Mouse (Mus musculus) intestine, postnatal 0 days (tissue): ENCODE measurements at regions not wholly inside any gene's neighbourhood (a gene's known extent, or its start where the extent isn't known, plus 50 kb on each side); places are given as distances from the start of the nearest gene placed in this dataset.
"Not testable (repeated sequence)": the region's sequence is repeated elsewhere in the genome, so short reads cannot be mapped to it uniquely, and the experiment has no call there.

Source experiments
- ATAC-seq: fragments of 200-750 bp; cut with Nextera tagmentation; 2 replicates; pipeline ENCODE4 v1.8.0; 2017; ENCODE audit warnings: mild to moderate bottlenecking, moderate TSS enrichment, moderate library complexity
- H3K27ac ChIP-seq: fragments of 300-500 bp; sonication (generic); 2 replicates; pipeline ENCODE4 v1.5.1; 2014; ENCODE audit warnings: mild to moderate bottlenecking, low read depth, low read length, moderate library complexity
- H3K27me3 ChIP-seq: fragments of 300-500 bp; sonication (generic); replicated peaks from 2 replicates; pipeline ENCODE4 v1.6.1; 2014; ENCODE audit warnings: low read length, mixed read lengths; ENCODE audit not compliant: control insufficient read depth, insufficient read depth
- H3K36me3 ChIP-seq: fragments of 300-500 bp; sonication (generic); 2 replicates; pipeline ENCODE4 v1.6.1; 2014; ENCODE audit warnings: mild to moderate bottlenecking, moderate library complexity; ENCODE audit not compliant: control insufficient read depth, insufficient read depth
- H3K4me1 ChIP-seq: fragments of 300-500 bp; sonication (generic); replicated peaks from 2 replicates; pipeline ENCODE4 v1.6.1; 2014; ENCODE audit warnings: antibody characterized with exemption, low read length, mixed read lengths; ENCODE audit not compliant: control insufficient read depth, insufficient read depth
- H3K4me2 ChIP-seq: fragments of 300-500 bp; sonication (generic); replicated peaks from 2 replicates; pipeline ENCODE4 v1.6.1; 2014; ENCODE audit warnings: low read depth, mild to moderate bottlenecking, moderate library complexity
- H3K4me3 ChIP-seq: fragments of 300-500 bp; sonication (generic); 2 replicates; pipeline ENCODE4 v1.5.1; 2014; ENCODE audit warnings: low read depth, low read length
- H3K9ac ChIP-seq: fragments of 300-500 bp; sonication (generic); 2 replicates; pipeline ENCODE4 v1.6.1; 2014; ENCODE audit warnings: mild to moderate bottlenecking, low read depth, low read length
- H3K9me3 ChIP-seq: fragments of 300-500 bp; sonication (generic); 2 replicates; pipeline ENCODE4 v1.6.1; 2016; ENCODE audit warnings: mixed run types; ENCODE audit not compliant: control insufficient read depth
- CTCF ChIP-seq: sonication (generic); IDR thresholded peaks from 2 replicates; pipeline ENCODE4 v1.5.1; 2016; ENCODE audit warnings: low read depth, mild to moderate bottlenecking, control low read depth, antibody characterized with exemption, moderate library complexity
- WGBS: fragments of 180-500 bp; shearing (Covaris S2); extraction: QIAGEN DNeasy Blood & Tissue Kit; methylation state at CpG from one replicate; pipeline ENCODE4 v1.1.7; 2014; 5-methylcytosine and 5-hydroxymethylcytosine counted together

GRCm38 (mm10) chr6:67954570-67954969 lies 419.0 kb upstream of the Tacstd2 start:
- not testable (repeated sequence) for ATAC-seq, H3K27ac ChIP-seq, H3K36me3 ChIP-seq, H3K4me1 ChIP-seq, H3K9me3 ChIP-seq, H3K4me3 ChIP-seq, H3K27me3 ChIP-seq, H3K4me2 ChIP-seq, H3K9ac ChIP-seq

- not testable (repeated sequence) for H3K36me3 ChIP-seq, H3K4me1 ChIP-seq, ATAC-seq, H3K9me3 ChIP-seq, H3K27ac ChIP-seq, H3K4me2 ChIP-seq, H3K4me3 ChIP-seq, H3K9ac ChIP-seq, H3K27me3 ChIP-seq
- WGBS = 19% methylated on average over 8 of the region's 8 CpGs
Measured at GRCm38 (mm10) chr6:67931499-67931898, 395.9 kb upstream of the Tacstd2 start.

GRCm38 (mm10) chr6:67922537-67922936 lies 386.9 kb upstream of the Tacstd2 start:
- no peak for TF ChIP-seq CTCF
- no peaks in the 10 kb centered on the region for H3K4me1 ChIP-seq
- no peak overlapping the region for H3K9ac ChIP-seq
- ATAC-seq = no peak
- no peaks in the 10 kb centered on the region for H3K27me3 ChIP-seq
- no peak overlapping the region for H3K27ac ChIP-seq
- no peaks in the 10 kb centered on the region for H3K36me3 ChIP-seq
- H3K4me2 ChIP-seq = no peak overlapping the region
- no peaks in the 10 kb centered on the region; the same call in 1 of the 2 replicates for H3K9me3 ChIP-seq
- no peak overlapping the region for H3K4me3 ChIP-seq

- Histone ChIP-seq H3K4me2 (no peak overlapping the region), H3K36me3 (no peaks in the 10 kb centered on the region), H3K9me3 (no peaks in the 10 kb centered on the region), H3K27ac (no peak overlapping the region), H3K4me3 (no peak overlapping the region), H3K9ac (no peak overlapping the region), H3K27me3 (no peaks in the 10 kb centered on the region), H3K4me1 (no peaks in the 10 kb centered on the region)
- no peak for TF ChIP-seq CTCF
- no peak for ATAC-seq
- 50% methylated on average over 2 of the region's 2 CpGs for WGBS
Measured at GRCm38 (mm10) chr6:67913903-67914302, 378.3 kb upstream of the Tacstd2 start.

GRCm38 (mm10) chr6:67913309-67913708 lies 377.7 kb upstream of the Tacstd2 start:
- 74% methylated on average over 3 of the region's 3 CpGs for WGBS
- H3K9ac ChIP-seq = no peak overlapping the region
- no peak for ATAC-seq

GRCm38 (mm10) chr6:67896495-67896894 lies 360.9 kb upstream of the Tacstd2 start:
- H3K9ac ChIP-seq = no peak overlapping the region
- 56% methylated on average over 3 of the region's 3 CpGs for WGBS
- ATAC-seq = no peak

More at GRCm38 (mm10) chr6:67913309-67913708, 377.7 kb upstream of the Tacstd2 start:
- Histone ChIP-seq H3K27me3 (no peaks in the 10 kb centered on the region), H3K4me2 (no peak overlapping the region), H3K27ac (no peak overlapping the region), H3K9me3 (no peaks in the 10 kb centered on the region), H3K36me3 (no peaks in the 10 kb centered on the region), H3K4me3 (no peak overlapping the region), H3K4me1 (no peaks in the 10 kb centered on the region)
- TF ChIP-seq CTCF = no peak

GRCm38 (mm10) chr6:67895858-67896257 lies 360.3 kb upstream of the Tacstd2 start:
- Histone ChIP-seq H3K36me3 (no peaks in the 10 kb centered on the region), H3K4me3 (no peak overlapping the region), H3K27ac (no peak overlapping the region), H3K27me3 (no peaks in the 10 kb centered on the region), H3K9ac (no peak overlapping the region), H3K4me1 (no peaks in the 10 kb centered on the region), H3K9me3 (no peaks in the 10 kb centered on the region), H3K4me2 (no peak overlapping the region)
- no peak for ATAC-seq
- TF ChIP-seq CTCF = no peak
- WGBS = 87% methylated on average over 2 of the region's 2 CpGs

More at GRCm38 (mm10) chr6:67896495-67896894, 360.9 kb upstream of the Tacstd2 start:
- no peaks in the 10 kb centered on the region for H3K36me3 ChIP-seq
- no peaks in the 10 kb centered on the region for H3K4me1 ChIP-seq
- H3K27me3 ChIP-seq = no peaks in the 10 kb centered on the region
- no peak overlapping the region for H3K4me2 ChIP-seq
- no peak overlapping the region for H3K4me3 ChIP-seq
- H3K9me3 ChIP-seq = no peaks in the 10 kb centered on the region
- H3K27ac ChIP-seq = no peak overlapping the region
- TF ChIP-seq CTCF = no peak
